Mouse (Mus musculus) frontal cortex, adult 2 months (tissue): ENCODE data around the gene Palld. TPM values are rescaled to one million over a fixed set of nuclear protein-coding genes. Genes with fewer than 3 reads are reported as not detected.

Source experiments
- DNase-seq, 2 experiments: peaks; one replicate each; pipeline ENCODE4 v3.0.0; 2022; ENCODE audit warnings: low spot score in 1 of 2; ENCODE audit errors: extremely low spot score in 1 of 2
- polyA plus RNA-seq: library from polyadenylated mRNA; depleted of rRNA; stranded (reverse); fragments of >200 nt; gene quantifications from 2 replicates; pipeline ENCODE4 v1.2.3, GENCODE M21; 2012

Gene Palld
- polyA plus RNA-seq, 1 experiment = 3.3 TPM

DNA sequence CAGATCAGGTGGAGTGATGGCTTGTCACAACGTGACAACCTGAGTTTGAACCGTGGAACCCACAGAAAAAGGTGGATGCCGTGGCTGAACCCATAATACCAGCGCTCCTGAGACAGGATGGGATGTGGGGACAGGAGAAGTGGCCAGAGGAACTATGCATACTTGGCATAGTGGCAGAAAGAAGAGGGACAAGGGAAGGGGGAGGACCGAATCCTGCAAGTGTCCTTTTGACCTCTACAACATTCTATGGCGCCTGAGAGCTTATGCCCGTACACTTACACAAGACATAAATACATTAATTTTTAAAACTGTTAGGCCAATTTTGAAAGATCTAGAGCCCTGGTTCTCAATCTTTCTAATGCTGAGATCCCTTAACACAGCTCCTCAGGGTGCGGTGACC lies 168.3 kb downstream of the Palld start:
- DNase-seq = no peak

GRCm38 (mm10) chr8:61732184-61732583 lies 170.3 kb downstream of the Palld start:
- DNase-seq = no peak

GRCm38 (mm10) chr8:61731306-61732088 lies 171.0 kb downstream of the Palld start:
- DNase-seq = no peak

GRCm38 (mm10) chr8:61730669-61731068 lies 171.8 kb downstream of the Palld start:
- no peak for DNase-seq

DNA sequence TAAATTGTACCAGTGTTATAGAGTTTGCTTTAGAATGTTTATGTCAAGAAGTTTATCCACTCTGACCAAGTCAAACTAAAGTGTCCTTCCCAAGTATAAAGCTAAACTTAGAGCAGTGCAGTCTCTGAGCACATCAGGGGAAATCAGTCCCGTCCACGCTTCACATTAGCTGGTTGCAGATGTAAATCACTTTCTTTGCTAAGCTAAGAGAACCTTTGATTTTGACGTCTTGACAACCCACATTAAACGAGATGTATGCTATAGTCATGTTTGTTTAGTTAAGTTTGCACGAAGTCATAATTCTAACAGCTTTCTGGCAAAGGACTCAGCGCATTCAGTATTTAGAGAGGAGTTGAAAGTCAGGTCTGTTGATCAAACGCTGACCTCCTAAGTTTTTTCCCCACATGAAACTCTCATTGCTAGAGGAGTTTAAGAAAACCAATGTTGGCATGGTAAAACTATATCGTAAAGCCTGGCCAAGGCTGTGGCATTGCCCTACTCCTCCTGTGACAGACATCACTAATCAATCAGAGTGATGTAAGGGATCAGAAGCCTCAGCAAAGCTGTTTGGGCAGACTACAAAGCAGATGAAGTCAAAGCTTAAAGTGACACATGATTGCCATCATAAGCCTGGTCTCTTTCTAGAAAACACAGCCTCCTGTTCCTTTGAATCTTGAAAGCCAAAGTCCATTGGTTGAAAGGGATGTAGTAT lies 177.0 kb downstream of the Palld start:
- no peak for DNase-seq

DNA sequence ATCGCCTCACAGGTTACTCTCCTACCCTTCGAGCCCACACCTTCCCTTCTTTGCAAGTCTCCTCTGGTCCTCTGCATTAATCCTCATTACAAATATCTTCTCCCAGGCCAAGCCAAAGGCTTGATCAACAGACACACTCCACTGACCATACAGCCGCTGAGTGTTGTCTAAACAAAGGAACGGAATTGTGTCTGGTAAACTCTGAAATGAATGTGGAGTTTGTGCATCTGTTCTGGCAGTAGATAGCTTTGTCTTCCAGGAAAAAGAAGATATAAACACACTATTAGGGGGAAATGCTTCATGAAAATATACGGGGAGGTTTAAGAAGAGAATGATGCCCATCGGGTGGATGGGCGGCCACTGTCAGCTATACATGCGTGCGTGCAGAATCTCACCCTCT lies 180.3 kb downstream of the Palld start:
- DNase-seq = no peak

DNA sequence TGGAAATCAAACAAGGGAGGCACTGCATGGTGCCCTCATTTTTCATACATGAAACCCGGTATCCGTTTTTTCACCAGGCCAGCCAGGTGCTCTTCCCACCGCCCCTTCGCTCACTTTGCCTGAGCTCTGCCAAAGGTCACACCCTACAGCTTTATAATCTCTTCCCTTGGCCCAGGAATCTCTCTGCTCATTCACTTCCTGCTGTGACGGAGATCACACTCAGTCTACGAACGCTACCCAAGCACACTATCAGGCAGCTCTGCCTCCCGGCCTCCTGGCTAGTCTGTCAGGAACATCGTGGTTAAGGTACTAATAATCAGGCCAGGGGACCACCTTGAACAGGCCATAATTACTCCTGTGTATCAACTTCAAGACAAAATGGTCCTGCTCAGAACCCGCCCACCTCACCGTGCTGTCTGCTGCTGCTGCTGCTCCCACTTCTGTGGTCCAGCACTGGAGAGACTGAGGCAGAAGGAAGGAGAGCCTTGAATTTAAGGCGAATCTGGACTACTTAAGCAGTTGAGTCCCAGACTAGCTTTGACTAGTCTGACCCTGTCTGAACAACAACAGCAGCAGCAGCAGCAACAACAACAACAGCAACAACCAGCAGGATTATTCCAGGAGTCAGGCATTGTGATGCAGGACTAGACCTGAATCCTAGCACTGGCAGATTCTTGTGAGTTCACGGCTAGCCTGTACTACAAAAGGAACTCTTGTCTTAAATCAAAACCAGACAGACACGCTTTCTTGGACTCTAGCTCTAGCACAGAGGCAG lies 187.0 kb downstream of the Palld start:
- DNase-seq = no peak

DNA sequence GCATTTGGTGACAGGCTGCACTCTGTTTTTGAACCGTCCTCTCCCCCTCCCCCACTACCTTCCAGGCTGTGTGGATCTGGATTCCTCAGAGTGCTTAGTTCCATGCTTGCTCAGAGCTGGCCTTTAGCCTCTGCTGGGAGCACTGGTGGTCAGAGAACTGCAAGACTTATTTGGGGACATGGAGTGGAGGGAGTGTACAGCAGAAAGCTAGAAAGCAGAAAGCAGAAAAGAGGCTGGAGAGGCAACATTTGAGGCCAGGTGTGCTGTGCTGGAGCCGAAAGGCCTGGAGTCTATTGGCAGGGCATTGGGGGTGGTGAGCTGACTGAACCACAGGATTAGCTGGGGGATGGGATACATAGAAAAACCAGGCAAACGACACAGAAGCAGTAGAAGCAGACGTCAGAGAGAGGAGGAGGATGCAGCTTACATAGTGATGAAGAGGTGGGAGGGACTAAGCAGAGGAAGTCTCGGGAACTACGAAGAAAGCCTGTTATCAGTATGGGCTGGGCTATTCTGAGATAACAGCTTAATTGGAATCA lies 188.1 kb downstream of the Palld start:
- DNase-seq = no peak

DNA sequence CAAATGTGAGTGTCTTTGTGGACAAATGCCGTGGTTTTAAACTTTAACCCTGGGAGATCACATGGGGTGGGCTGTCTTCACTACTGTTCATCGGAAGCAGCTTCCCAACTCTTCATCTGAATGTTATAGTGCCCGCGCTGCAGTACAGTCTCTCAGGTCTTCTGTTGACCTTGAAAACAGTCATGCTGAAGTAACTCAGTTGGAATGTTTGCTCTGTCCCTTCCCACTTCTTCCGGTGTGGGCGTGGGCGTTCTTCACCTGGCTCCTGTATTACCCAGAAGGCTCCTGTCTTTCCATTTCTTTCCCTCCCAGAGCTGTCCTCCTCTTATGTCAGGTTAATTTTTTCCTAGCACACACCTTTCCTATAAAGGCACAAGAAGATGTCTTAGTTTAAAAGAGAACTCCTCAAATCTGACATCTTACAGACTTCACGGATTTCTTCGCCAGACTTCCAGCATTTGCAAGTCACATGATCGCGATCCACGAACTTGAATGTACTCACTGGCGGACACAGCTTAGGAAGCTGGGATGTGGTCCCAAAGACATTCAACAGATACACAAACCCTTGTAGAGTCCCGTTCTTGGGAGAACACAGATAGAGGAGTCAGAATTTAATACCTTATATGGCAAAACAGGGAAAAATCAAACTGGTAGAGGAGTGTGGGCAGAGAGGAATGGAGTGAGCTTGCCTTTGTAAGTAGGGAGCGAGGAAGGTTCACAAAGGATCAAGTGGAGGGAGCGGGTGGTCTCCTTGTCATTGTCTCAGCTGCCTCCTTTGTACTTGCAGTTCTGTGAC lies 189.1 kb downstream of the Palld start:
- DNase-seq = no peak

- no peak for DNase-seq
Observed at GRCm38 (mm10) chr8:61712426-61712825, 190.1 kb downstream of the Palld start.

DNA sequence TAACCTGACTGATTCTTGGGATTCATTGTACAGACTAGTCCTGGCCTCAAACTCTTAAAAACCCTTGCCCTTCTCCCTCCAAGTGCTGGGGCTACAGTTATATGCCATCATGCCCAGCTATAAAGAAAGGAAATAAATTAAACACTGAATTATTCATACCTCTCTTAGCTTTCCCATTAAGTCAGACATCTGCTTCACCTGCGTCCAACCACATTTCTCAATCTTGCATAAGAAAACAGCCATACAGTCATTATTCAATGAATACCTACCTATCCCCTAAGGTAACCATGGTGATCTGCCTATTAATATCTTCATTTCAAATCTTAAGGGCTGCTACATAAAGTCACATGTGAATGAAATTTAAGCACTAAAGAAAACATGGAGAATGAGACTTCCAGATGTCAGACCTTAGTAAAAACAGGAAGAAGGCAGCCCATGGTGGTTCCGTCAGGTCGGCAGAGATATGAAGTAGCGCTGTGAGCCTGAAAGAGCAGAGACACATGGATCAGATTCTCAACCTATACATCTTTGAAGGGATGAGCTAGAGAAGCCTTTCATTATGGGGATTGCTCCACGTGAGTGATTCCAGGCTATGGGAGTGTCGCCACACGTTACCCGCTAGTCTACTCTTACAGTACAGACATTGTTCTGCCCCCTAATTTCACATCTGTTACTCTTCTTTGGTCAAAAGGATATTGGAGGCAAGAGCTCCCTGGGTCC lies 193.7 kb downstream of the Palld start:
- no peak for DNase-seq

DNA sequence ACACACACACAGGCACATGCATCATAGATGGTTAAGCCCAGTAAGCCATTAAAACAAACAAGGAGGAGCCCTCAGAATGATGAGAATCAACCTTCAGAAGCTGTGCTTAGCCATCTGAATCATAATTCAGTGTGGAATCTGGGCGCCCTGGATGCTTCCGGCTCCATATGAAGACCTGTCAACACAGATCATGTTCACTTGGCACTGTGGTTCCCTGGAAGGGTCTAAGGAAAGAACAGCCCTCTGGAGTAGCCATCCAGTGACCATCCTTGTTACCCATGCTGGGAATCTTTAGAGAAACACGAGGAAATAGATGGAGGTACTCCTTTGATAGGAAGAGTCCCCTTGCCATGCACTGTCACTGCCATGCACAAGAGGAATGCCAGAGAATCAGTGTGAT lies 197.0 kb downstream of the Palld start:
- no peak for DNase-seq

- no peak for DNase-seq
Observed at GRCm38 (mm10) chr8:61702122-61702521, 200.4 kb downstream of the Palld start.

- no peak for DNase-seq
Observed at GRCm38 (mm10) chr8:61700932-61701681, 201.4 kb downstream of the Palld start.

DNA sequence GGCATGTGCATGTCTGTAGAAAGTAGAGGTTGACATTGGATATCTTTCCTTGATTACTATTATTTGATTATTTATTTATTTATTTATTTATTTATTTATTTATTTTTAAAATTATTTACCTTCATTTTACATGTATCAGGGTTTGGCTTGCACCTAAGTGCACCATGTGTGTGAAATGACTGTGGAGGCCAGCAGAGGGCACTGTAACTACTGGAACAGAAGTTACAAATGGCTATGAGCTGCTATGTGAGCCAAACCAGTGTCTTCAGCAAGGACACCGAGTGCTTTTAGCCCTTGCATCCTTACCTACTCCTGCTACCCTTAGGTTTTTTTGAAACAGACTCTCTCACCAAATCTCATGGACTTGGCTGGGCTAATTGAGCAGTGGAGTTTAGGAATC lies 202.2 kb downstream of the Palld start:
- DNase-seq = no peak

- no peak for DNase-seq
Observed at GRCm38 (mm10) chr8:61698959-61699358, 203.5 kb downstream of the Palld start.

GRCm38 (mm10) chr8:61697728-61698385 lies 204.6 kb downstream of the Palld start:
- DNase-seq = no peak

DNA sequence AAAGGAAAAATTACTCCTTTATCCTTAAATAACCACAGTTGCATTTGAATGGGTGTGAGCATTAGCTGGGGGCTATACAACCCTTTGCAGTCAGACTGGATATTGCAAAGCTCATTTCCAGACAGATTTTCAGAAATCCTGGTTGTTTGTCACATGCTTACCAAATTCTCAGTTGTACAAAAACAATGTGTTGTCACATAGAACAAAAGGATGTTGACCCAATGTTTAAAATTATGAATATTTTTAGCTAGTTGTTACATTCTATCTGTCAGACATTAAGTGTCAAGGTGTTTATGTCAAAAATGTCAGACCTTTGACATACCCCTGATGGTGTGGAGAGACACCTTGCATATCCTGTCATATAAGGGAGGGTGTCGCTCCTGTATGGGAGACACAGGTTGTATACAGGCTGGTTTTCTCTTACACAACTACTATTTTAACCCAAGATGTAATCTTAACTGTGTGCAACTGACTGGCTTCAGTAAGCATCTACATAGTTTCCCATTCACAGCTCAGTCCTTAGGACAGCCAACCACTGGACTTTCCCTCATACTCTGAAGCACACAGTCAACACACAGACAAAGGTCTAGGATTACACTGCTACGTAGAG lies 205.5 kb downstream of the Palld start:
- DNase-seq = no peak
